Mouse (Mus musculus): ENCODE data around the gene Dapk1. TPM values are rescaled to one million over a fixed set of nuclear protein-coding genes. Genes with fewer than 3 reads are reported as not detected.

Dapk1 gene
- polyA plus RNA-seq, 1 experiment = 13.2 TPM

DNA sequence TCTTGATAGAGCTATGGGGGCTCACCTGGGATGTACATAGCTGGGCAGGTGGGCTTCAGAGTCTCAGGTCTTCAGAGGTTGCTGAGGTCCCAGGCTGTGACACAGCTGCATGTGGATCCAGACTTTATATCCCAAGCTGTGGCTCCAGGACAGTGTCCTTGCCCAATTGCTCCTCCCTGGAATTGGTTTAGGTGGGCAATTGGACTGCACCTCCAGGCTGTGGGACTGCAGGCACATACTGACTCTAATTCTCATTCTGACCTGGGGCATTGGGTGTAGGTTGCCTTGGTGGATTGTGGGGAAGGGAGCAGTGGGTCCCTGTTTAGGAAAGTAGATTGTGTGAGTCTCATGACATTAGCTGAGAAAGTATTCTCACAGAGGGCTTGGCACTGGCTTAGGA lies 184.5 kb downstream of the Dapk1 start, which contains the start of gene BC051665:
Gene BC051665 (minus strand): TSS at position 101 of the 400 bp plus-strand sequence.
- Histone ChIP-seq H3K4me1 (ENCODE audit: control insufficient read depth, insufficient read depth, insufficient read length, low read length) (no peaks in the 10 kb centered on the region), H3K4me3 (ENCODE audit: insufficient read depth, low read depth, low read length) (no peak within 1 kb of the TSS), H3K27ac (replicated peaks; ENCODE audit: low read depth, low read length) (no peak within 1 kb of the TSS)

GRCm38 (mm10) chr13:60789466-60789865 lies 187.7 kb downstream of the Dapk1 start:
- no peak overlapping the region for H3K27ac ChIP-seq (replicated peaks; ENCODE audit: low read depth, low read length)
- H3K4me1 ChIP-seq (ENCODE audit: control insufficient read depth, insufficient read depth, insufficient read length, low read length) = no peaks in the 10 kb centered on the region

GRCm38 (mm10) chr13:60802749-60803148 lies 201.0 kb downstream of the Dapk1 start, which contains the start of gene Ctsll3:
Gene Ctsll3, minus strand, starts transcription at chr13:60802849.
- Histone ChIP-seq H3K27ac (replicated peaks; ENCODE audit: low read depth, low read length) (no peak within 1 kb of the TSS), H3K4me1 (ENCODE audit: control insufficient read depth, insufficient read depth, insufficient read length, low read length) (no peaks in the 10 kb centered on the region), H3K4me3 (ENCODE audit: insufficient read depth, low read depth, low read length) (no peak within 1 kb of the TSS)

More at GRCm38 (mm10) chr13:60789466-60789865, 187.7 kb downstream of the Dapk1 start:
- no peak overlapping the region for H3K4me3 ChIP-seq (ENCODE audit: insufficient read depth, low read depth, low read length)

DNA sequence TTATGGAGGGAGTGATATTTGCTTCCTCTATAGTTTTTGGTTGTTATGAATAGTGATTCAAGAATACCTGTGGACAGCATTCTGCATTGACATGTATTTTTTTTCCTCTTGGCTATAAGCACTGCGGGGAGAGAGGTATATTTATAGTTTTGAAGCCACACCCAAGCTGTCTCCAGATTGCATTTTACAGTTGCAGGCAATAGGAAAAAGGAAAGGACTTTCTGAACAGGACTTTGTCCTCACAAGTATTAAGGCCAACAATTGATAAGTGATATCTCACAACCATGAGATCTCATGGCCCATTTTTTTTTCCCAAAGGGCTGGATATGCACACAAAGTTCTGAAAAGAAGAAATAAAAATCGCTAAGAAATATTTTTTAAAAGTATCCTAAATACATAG lies 207.9 kb downstream of the Dapk1 start:
- no peak overlapping the region for H3K4me3 ChIP-seq (ENCODE audit: insufficient read depth, low read depth, low read length)
- H3K27ac ChIP-seq (replicated peaks; ENCODE audit: low read depth, low read length) = no peak overlapping the region
- no peaks in the 10 kb centered on the region for H3K4me1 ChIP-seq (ENCODE audit: control insufficient read depth, insufficient read depth, insufficient read length, low read length)

DNA sequence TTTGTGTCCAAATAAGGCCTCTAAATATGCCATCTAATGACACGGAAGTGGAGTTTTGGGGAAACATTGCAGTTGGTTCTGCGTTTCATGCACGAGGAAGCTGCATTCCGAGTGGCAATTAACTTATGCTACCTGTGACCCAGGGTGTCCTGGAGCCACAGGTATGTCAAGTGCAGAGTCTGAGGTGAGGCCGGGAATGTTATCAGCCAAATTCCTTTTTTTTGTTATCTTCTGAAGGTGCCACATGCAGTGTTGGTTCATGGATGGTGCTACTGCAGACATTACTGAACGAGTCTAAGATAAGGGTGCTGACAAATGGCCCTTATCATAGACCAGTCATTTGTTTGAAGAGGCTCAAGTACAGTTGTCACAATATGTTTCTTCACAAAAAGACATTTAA lies 211.0 kb downstream of the Dapk1 start:
- Histone ChIP-seq H3K4me1 (ENCODE audit: control insufficient read depth, insufficient read depth, insufficient read length, low read length) (no peaks in the 10 kb centered on the region; the same call in 1 of the 2 replicates), H3K4me3 (ENCODE audit: insufficient read depth, low read depth, low read length) (no peak overlapping the region), H3K27ac (replicated peaks; ENCODE audit: low read depth, low read length) (no peak overlapping the region)

Other genes with a start within 250 kb of the Dapk1 start
- not detected in 2 replicates for gene BC051665, start 184.4 kb downstream of the Dapk1 start, polyA plus RNA-seq (2012; ENCODE audit: insufficient read depth, insufficient read length, missing spikeins)
- not detected in 2 replicates for gene Ctsll3, start 200.9 kb downstream of the Dapk1 start, polyA plus RNA-seq (2012; ENCODE audit: insufficient read depth, insufficient read length, missing spikeins)

Measured in brown adipose tissue, adult 24 weeks (tissue).